Mouse (Mus musculus) liver, postnatal 0 days (tissue): ENCODE results near the gene Xbp1.

Experiments used
- CTCF ChIP-seq: sonication (generic); IDR thresholded peaks from 2 replicates; pipeline ENCODE4 v1.5.1; 2016; ENCODE audit warnings: antibody characterized with exemption, low read depth
- EP300 ChIP-seq: IDR thresholded peaks from 2 replicates; pipeline ENCODE4 v1.6.1; 2016; ENCODE audit warnings: antibody characterized with exemption, low read depth, mild to moderate bottlenecking

GRCm38 (mm10) chr11:5530172-5530571, 9.7 kb downstream of the Xbp1 start:
- TF ChIP-seq CTCF = no peak
- no peak for TF ChIP-seq EP300
